Mouse (Mus musculus): ENCODE measurements around the gene Bloc1s4. TPM values are rescaled to one million over a fixed set of nuclear protein-coding genes. Genes with fewer than 3 reads are reported as not detected.

The Bloc1s4 gene
- polyA plus RNA-seq, 1 experiment from 2014 or later, result 16.5 TPM

Other genes starting within 250 kb of the Bloc1s4 start
- 30.7 and 34.0 TPM in 2 replicates for gene Tbc1d14, start 155.4 kb downstream of the Bloc1s4 start, polyA plus RNA-seq (2015; fragmentation: Nextera tagmentation; extraction: Ambion mirVana)
- 14.0 and 14.2 TPM in 2 replicates for gene D5Ertd579e, start 52.6 kb downstream of the Bloc1s4 start, polyA plus RNA-seq (2015; fragmentation: Nextera tagmentation; extraction: Ambion mirVana)
- 280 and 296 TPM in 2 replicates for gene Mrfap1, start 48.1 kb upstream of the Bloc1s4 start, polyA plus RNA-seq (2015; fragmentation: Nextera tagmentation; extraction: Ambion mirVana)
- gene Man2b2, start 82.0 kb upstream of the Bloc1s4 start, polyA plus RNA-seq (2015; fragmentation: Nextera tagmentation; extraction: Ambion mirVana), result 44.9 and 64.6 TPM in 2 replicates
- 0.40 and 0.42 TPM in 2 replicates for gene Ppp2r2c, start 119.9 kb upstream of the Bloc1s4 start, polyA plus RNA-seq (2015; fragmentation: Nextera tagmentation; extraction: Ambion mirVana)
- 15.9 and 18.0 TPM in 2 replicates for gene Wfs1, start 240.6 kb upstream of the Bloc1s4 start, polyA plus RNA-seq (2015; fragmentation: Nextera tagmentation; extraction: Ambion mirVana)

Measured in intestine, embryonic 16.5 days (tissue).